Comparison of ENCODE assay signal across 12 mouse cellular contexts in the genomic region with DNA sequence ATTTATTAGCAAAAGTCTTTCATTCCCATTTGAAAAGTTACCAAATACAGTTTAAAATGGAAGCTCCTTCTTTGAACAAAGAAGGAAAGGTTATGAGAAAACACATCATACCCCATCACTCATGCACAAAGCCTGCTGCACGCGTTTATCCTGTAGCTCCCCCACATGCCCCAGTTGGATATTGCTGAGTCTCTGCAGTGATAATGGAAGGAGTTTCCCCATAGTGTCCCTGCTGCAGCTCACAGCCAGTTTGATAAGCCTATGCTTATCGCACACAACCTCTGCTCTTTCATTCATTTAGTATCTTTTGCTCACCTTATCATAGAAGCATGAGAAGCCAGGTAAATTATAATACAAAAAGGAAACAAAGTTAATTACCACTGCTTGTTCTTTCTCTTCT. TPM values are rescaled to one million over a fixed set of nuclear protein-coding genes. Genes with fewer than 3 reads are reported as not detected.
A peak's percentile ranks its signal among the peaks of the same experiment; 100 is the strongest.
DNase-seq lines count a peak whose midpoint lies in the region; ATAC-seq lines count a peak whose summit lies in the region.
"Had no signal": no experiment of that assay in that cellular context is flagged by ENCODE, and none has a peak within 500 bp of the region (broad histone marks: within the 10 kb centered on the region; RNA-seq: fewer than 3 reads in every experiment).

No protein-coding gene starts in this region.

- no peak overlapping the region for H3K9ac ChIP-seq in hindbrain, embryonic 13.5 days

- H3K27ac ChIP-seq in hindbrain, embryonic 13.5 days, result peak overlapping the region; percentile 31; the same call in 1 of the 2 replicates
- H3K27ac ChIP-seq in hindbrain, embryonic 10.5 days, result no peak overlapping the region
- H3K27ac ChIP-seq: heart, adult 2 months had no signal

- ATAC-seq in hindbrain, embryonic 13.5 days (ENCODE audit: low FRiP score), result peak; percentile 88

- H3K4me2 ChIP-seq in hindbrain, embryonic 13.5 days, result no peak overlapping the region

- no peak overlapping the region for H3K4me3 ChIP-seq in hindbrain, embryonic 13.5 days
- no peak overlapping the region for H3K4me3 ChIP-seq in hindbrain, embryonic 10.5 days
- H3K4me3 ChIP-seq: heart, adult 2 months had no signal

- WGBS in hindbrain, embryonic 13.5 days, result 46% methylated on average over 3 of the region's 3 CpGs
- 57% methylated on average over 3 of the region's 3 CpGs for WGBS in hindbrain, embryonic 10.5 days

- DNase-seq in hindbrain, embryonic 10.5 days (ENCODE audit: low spot score), result no peak
- peak; percentile 14 for DNase-seq in ovary, postnatal 36 days (ENCODE audit: low spot score)
- no peak for DNase-seq in ovary, adult 18-20 months (ENCODE audit: low spot score)
- peak; percentile 14 for DNase-seq in forelimb bud, embryonic 11.5 days (ENCODE audit: low read depth, low spot score)
- peak; percentile 51 for DNase-seq in testis, postnatal 10 days (ENCODE audit: low spot score)
- no peak for DNase-seq in natural killer cell, adult 2 months (ENCODE audit: low spot score in 2 of 2)
- no peak for DNase-seq in heart, postnatal 25 days (ENCODE audit: low spot score)
- DNase-seq: heart, adult 2 months; lung, postnatal 36 days had no signal

- H3K9me3 ChIP-seq in hindbrain, embryonic 13.5 days, result no peaks in the 10 kb centered on the region
- no peaks in the 10 kb centered on the region for H3K9me3 ChIP-seq in hindbrain, embryonic 10.5 days

- no peaks in the 10 kb centered on the region for H3K4me1 ChIP-seq in hindbrain, embryonic 13.5 days (replicated peaks)
- H3K4me1 ChIP-seq in hindbrain, embryonic 10.5 days (replicated peaks), result no peaks in the 10 kb centered on the region

- H3K27me3 ChIP-seq in hindbrain, embryonic 13.5 days, result no peaks in the 10 kb centered on the region
- H3K27me3 ChIP-seq in hindbrain, embryonic 10.5 days (ENCODE audit: insufficient read depth, poor library complexity, severe bottlenecking), result no peaks in the 10 kb centered on the region

- intact Hi-C loops in heart, postnatal 25 days (cut with DNase I), result no loop called here

- H3K36me3 ChIP-seq in hindbrain, embryonic 13.5 days, result no peaks in the 10 kb centered on the region
- no peaks in the 10 kb centered on the region for H3K36me3 ChIP-seq in hindbrain, embryonic 10.5 days

RNA-seq across cellular contexts. Expression of a gene that starts 55.1 kb away (rescaled TPM):
- not detected in 2 replicates for polyA plus RNA-seq in hindbrain, embryonic 13.5 days (2015; fragmentation: Nextera tagmentation; extraction: Ambion mirVana)
- polyA plus RNA-seq in hindbrain, embryonic 10.5 days (2016; fragmentation: Nextera tagmentation; extraction: Ambion mirVana), result not detected in 2 replicates
- not detected for total RNA-seq in heart, postnatal 25 days (2021)
- total RNA-seq: heart, adult 2 months; layer of hippocampus, postnatal 25 days had no signal
- polyA plus RNA-seq: heart, adult 2 months; small intestine, adult 2 months had no signal

Comparison
In these comparisons a context has a peak if more than half of its experiments do, and no peak if none do; other contexts are left out.
1. DNase-seq: peak in ovary, postnatal 36 days (single experiment), forelimb bud, embryonic 11.5 days (single experiment) and testis, postnatal 10 days (single experiment); none in hindbrain, embryonic 10.5 days (single experiment), ovary, adult 18-20 months (single experiment), natural killer cell, adult 2 months (0 of 2) and heart, postnatal 25 days (single experiment).